Mouse (Mus musculus) layer of hippocampus, adult 9-11 months (tissue): ENCODE results near the gene Agbl4.
"Not testable (repeated sequence)": the region's sequence is repeated elsewhere in the genome, so short reads cannot be mapped to it uniquely, and the experiment has no call there.

Source experiments
- DNase-seq: peaks from one replicate; pipeline ENCODE4 v3.0.0; 2022

The Agbl4 gene

GRCm38 (mm10) chr4:110921013-110921412, 523.6 kb downstream of the Agbl4 start:
- no peak for DNase-seq

GRCm38 (mm10) chr4:111001641-111002040, 604.2 kb downstream of the Agbl4 start:
- DNase-seq, result no peak

GRCm38 (mm10) chr4:111004719-111005479, 607.4 kb downstream of the Agbl4 start:
- DNase-seq, result no peak

- peak; percentile 72 for DNase-seq
Observed at GRCm38 (mm10) chr4:111019376-111019775, 621.9 kb downstream of the Agbl4 start.

- no peak for DNase-seq
Observed at GRCm38 (mm10) chr4:111067330-111067729, 669.9 kb downstream of the Agbl4 start.

GRCm38 (mm10) chr4:111073738-111074497, 676.5 kb downstream of the Agbl4 start:
- no peak for DNase-seq

- no peak for DNase-seq
Observed at GRCm38 (mm10) chr4:111074701-111075154, 677.3 kb downstream of the Agbl4 start.

GRCm38 (mm10) chr4:111077810-111078209, 680.3 kb downstream of the Agbl4 start:
- DNase-seq, result no peak

- no peak for DNase-seq
Observed at GRCm38 (mm10) chr4:111085330-111085729, 687.9 kb downstream of the Agbl4 start.

GRCm38 (mm10) chr4:111136217-111137147, 739.0 kb downstream of the Agbl4 start:
- no peak for DNase-seq

GRCm38 (mm10) chr4:111147748-111148147, 750.3 kb downstream of the Agbl4 start:
- no peak for DNase-seq

- DNase-seq, result no peak
Observed at GRCm38 (mm10) chr4:111155859-111156258, 758.4 kb downstream of the Agbl4 start.

- DNase-seq, result peak; percentile 15
Observed at GRCm38 (mm10) chr4:111181478-111181877, 784.0 kb downstream of the Agbl4 start.

GRCm38 (mm10) chr4:111200100-111200499, 802.6 kb downstream of the Agbl4 start:
- no peak for DNase-seq

GRCm38 (mm10) chr4:111215191-111215762, 817.8 kb downstream of the Agbl4 start:
- peak; percentile 6 for DNase-seq

- DNase-seq, result not testable (repeated sequence)
Observed at GRCm38 (mm10) chr4:111219030-111219429, 821.6 kb downstream of the Agbl4 start.

GRCm38 (mm10) chr4:111219543-111219942, 822.1 kb downstream of the Agbl4 start:
- DNase-seq, result not testable (repeated sequence)

- DNase-seq, result no peak
Observed at GRCm38 (mm10) chr4:111233849-111234248, 836.4 kb downstream of the Agbl4 start.

- no peak for DNase-seq
Observed at GRCm38 (mm10) chr4:111251917-111252316, 854.5 kb downstream of the Agbl4 start.

GRCm38 (mm10) chr4:111255499-111255898, 858.0 kb downstream of the Agbl4 start:
- DNase-seq, result no peak

- DNase-seq, result no peak
Observed at GRCm38 (mm10) chr4:111256931-111257330, 859.5 kb downstream of the Agbl4 start.

- DNase-seq, result no peak
Observed at GRCm38 (mm10) chr4:111280936-111281335, 883.5 kb downstream of the Agbl4 start.
